Mouse (Mus musculus) stomach, postnatal 0 days (tissue): ENCODE measurements around the gene Vmn1r45. TPM values are rescaled to one million over a fixed set of nuclear protein-coding genes. Genes with fewer than 3 reads are reported as not detected.
"Not testable (repeated sequence)": the region's sequence is repeated elsewhere in the genome, so short reads cannot be mapped to it uniquely, and the experiment has no call there.

Experiments
- ATAC-seq: fragments of 200-750 bp; cut with Nextera tagmentation; 2 replicates; pipeline ENCODE4 v1.8.0; 2017; ENCODE audit not compliant: low FRiP score, low TSS enrichment
- DNase-seq: peaks from one replicate; pipeline ENCODE4 v3.0.0-alpha.2; 2016; ENCODE audit warnings: low spot score
- H3K27ac ChIP-seq: fragments of 300-500 bp; sonication (generic); replicated peaks from 2 replicates; pipeline ENCODE4 v1.5.1; 2014; ENCODE audit warnings: mild to moderate bottlenecking, control low read depth
- H3K27me3 ChIP-seq: fragments of 300-500 bp; sonication (generic); 2 replicates; pipeline ENCODE4 v1.6.1; 2014; ENCODE audit warnings: low read length; ENCODE audit not compliant: control insufficient read depth, insufficient read depth
- H3K36me3 ChIP-seq: fragments of 300-500 bp; sonication (generic); 2 replicates; pipeline ENCODE4 v1.6.1; 2014; ENCODE audit warnings: low read length, mixed read lengths; ENCODE audit not compliant: control insufficient read depth, insufficient read depth
- H3K4me1 ChIP-seq: fragments of 300-500 bp; sonication (generic); replicated peaks from 2 replicates; pipeline ENCODE4 v1.6.1; 2014; ENCODE audit warnings: antibody characterized with exemption; ENCODE audit not compliant: control insufficient read depth, insufficient read depth
- H3K4me2 ChIP-seq: fragments of 300-500 bp; sonication (generic); replicated peaks from 2 replicates; pipeline ENCODE4 v1.6.1; 2014; ENCODE audit warnings: low read depth, mild to moderate bottlenecking, control low read depth, moderate library complexity
- H3K4me3 ChIP-seq: fragments of 300-500 bp; sonication (generic); 2 replicates; pipeline ENCODE4 v1.5.1; 2014; ENCODE audit warnings: low read depth, low read length, control low read depth
- H3K9ac ChIP-seq: fragments of 300-500 bp; sonication (generic); 2 replicates; pipeline ENCODE4 v1.6.1; 2014; ENCODE audit warnings: mild to moderate bottlenecking, low read length, control low read depth, mixed read lengths
- H3K9me3 ChIP-seq: fragments of 300-500 bp; sonication (generic); 2 replicates; pipeline ENCODE4 v1.6.1; 2016; ENCODE audit warnings: low read length; ENCODE audit not compliant: control insufficient read depth
- CTCF ChIP-seq: IDR thresholded peaks from 2 replicates; pipeline ENCODE4 v1.5.1; 2016; ENCODE audit warnings: antibody characterized with exemption, low read depth, mild to moderate bottlenecking, moderate library complexity
- EP300 ChIP-seq: optimal IDR thresholded peaks from 2 replicates; pipeline ENCODE3; 2016; ENCODE audit warnings: antibody characterized with exemption
- WGBS: fragments of 180-500 bp; shearing (Covaris S2); extraction: QIAGEN DNeasy Blood & Tissue Kit; methylation state at CpG from one replicate; pipeline ENCODE4 v1.1.7; 2014; 5-methylcytosine and 5-hydroxymethylcytosine counted together
- polyA plus RNA-seq: library from polyadenylated mRNA; unstranded; fragments of >200 nt; fragmentation: Nextera tagmentation; extraction: Ambion mirVana; gene quantifications from 2 replicates; pipeline ENCODE4 v1.2.1, GENCODE M21; 2015

Gene Vmn1r45
- polyA plus RNA-seq: 0.05 TPM in 1 of 2 replicates, not detected in the other

GRCm38 (mm10) chr6:89940498-89940897 is at the start of gene Vmn1r45:
Gene Vmn1r45 (minus strand): TSS chr6:89940598.
- not testable (repeated sequence) for ATAC-seq, H3K9ac ChIP-seq, H3K4me3 ChIP-seq, H3K9me3 ChIP-seq, DNase-seq, H3K4me1 ChIP-seq, H3K36me3 ChIP-seq, H3K4me2 ChIP-seq, H3K27me3 ChIP-seq, H3K27ac ChIP-seq
- WGBS: 85% methylated on average over 2 of the region's 2 CpGs

- Histone ChIP-seq H3K4me1 (no peaks in the 10 kb centered on the region), H3K9ac (no peak overlapping the region), H3K36me3 (no peaks in the 10 kb centered on the region), H3K4me3 (no peak overlapping the region), H3K27ac (no peak overlapping the region), H3K9me3 (no peaks in the 10 kb centered on the region), H3K4me2 (no peak overlapping the region), H3K27me3 (no peaks in the 10 kb centered on the region)
- TF ChIP-seq EP300 (no peak), CTCF (peak; percentile 59)
- DNase-seq (no peak), ATAC-seq (no peak)
- WGBS: 17% methylated on average over 1 of the region's 1 CpGs
These were observed 45.6 kb upstream of the Vmn1r45 start for GRCm38 (mm10) chr6:89985989-89986388.

- H3K9ac ChIP-seq: no peak within 1 kb of the TSS
- no peaks in the 10 kb centered on the region for H3K4me1 ChIP-seq
- H3K36me3 ChIP-seq: no peaks in the 10 kb centered on the region
- ATAC-seq (no peak), DNase-seq (no peak)
- no peaks in the 10 kb centered on the region for H3K9me3 ChIP-seq
- no peak for TF ChIP-seq EP300
- TF ChIP-seq CTCF: no peak
- H3K4me3 ChIP-seq: no peak within 1 kb of the TSS
- WGBS: 48% methylated on average over 2 of the region's 2 CpGs
- no peak within 1 kb of the TSS for H3K27ac ChIP-seq
- H3K27me3 ChIP-seq: no peaks in the 10 kb centered on the region
- H3K4me2 ChIP-seq: no peak within 1 kb of the TSS
These were observed 28.6 kb upstream of the Vmn1r45 start, which contains the start of gene Vmn1r46 for GRCm38 (mm10) chr6:89969013-89969412. Gene Vmn1r46 (plus strand): TSS chr6:89969313.

GRCm38 (mm10) chr6:89966341-89966740 is 25.9 kb upstream of the Vmn1r45 start:
- TF ChIP-seq CTCF (no peak), EP300 (no peak)
- Histone ChIP-seq H3K36me3 (no peaks in the 10 kb centered on the region), H3K27ac (no peak overlapping the region), H3K9me3 (no peaks in the 10 kb centered on the region), H3K27me3 (no peaks in the 10 kb centered on the region), H3K4me1 (no peaks in the 10 kb centered on the region), H3K4me2 (no peak overlapping the region), H3K9ac (no peak overlapping the region), H3K4me3 (no peak overlapping the region)
- DNase-seq (no peak), ATAC-seq (no peak)

- Histone ChIP-seq H3K9me3 (no peaks in the 10 kb centered on the region), H3K4me2 (no peak overlapping the region), H3K36me3 (no peaks in the 10 kb centered on the region), H3K27ac (no peak overlapping the region), H3K9ac (no peak overlapping the region), H3K4me1 (no peaks in the 10 kb centered on the region), H3K4me3 (no peak overlapping the region), H3K27me3 (no peaks in the 10 kb centered on the region)
- ATAC-seq (no peak), DNase-seq (no peak)
- WGBS: 66% methylated on average over 2 of the region's 2 CpGs
- TF ChIP-seq CTCF: no peak
- no peak for TF ChIP-seq EP300
These were observed 13.2 kb upstream of the Vmn1r45 start for GRCm38 (mm10) chr6:89953556-89953955.

GRCm38 (mm10) chr6:89940926-89941325 is 528 bp upstream of the Vmn1r45 start:
- ATAC-seq (no peak), DNase-seq (no peak)
- Histone ChIP-seq H3K27ac (no peak overlapping the region), H3K9ac (no peak overlapping the region), H3K4me1 (no peaks in the 10 kb centered on the region), H3K27me3 (no peaks in the 10 kb centered on the region), H3K9me3 (no peaks in the 10 kb centered on the region), H3K4me3 (no peak overlapping the region), H3K4me2 (no peak overlapping the region), H3K36me3 (no peaks in the 10 kb centered on the region)
- TF ChIP-seq CTCF: no peak
- TF ChIP-seq EP300: no peak
- WGBS: 70% methylated on average over 2 of the region's 2 CpGs

- no peaks in the 10 kb centered on the region for H3K27me3 ChIP-seq
- TF ChIP-seq CTCF (no peak), EP300 (no peak)
- WGBS: 30% methylated on average over 2 of the region's 2 CpGs
These were observed 56.6 kb downstream of the Vmn1r45 start for GRCm38 (mm10) chr6:89883812-89884211.

More at GRCm38 (mm10) chr6:89883812-89884211, 56.6 kb downstream of the Vmn1r45 start:
- ATAC-seq (no peak), DNase-seq (no peak)
- H3K36me3 ChIP-seq: no peaks in the 10 kb centered on the region
- H3K27ac ChIP-seq: no peak overlapping the region
- no peak overlapping the region for H3K4me2 ChIP-seq
- no peaks in the 10 kb centered on the region for H3K4me1 ChIP-seq
- H3K9me3 ChIP-seq: no peaks in the 10 kb centered on the region
- H3K9ac ChIP-seq: no peak overlapping the region
- H3K4me3 ChIP-seq: no peak overlapping the region
